Mouse (Mus musculus) heart, postnatal 0 days (tissue): Measurements from ENCODE around the gene Fezf1. TPM values are rescaled to one million over a fixed set of nuclear protein-coding genes. Genes with fewer than 3 reads are reported as not detected.
A peak's percentile ranks its signal among the peaks of the same experiment; 100 is the strongest.

Experiments
- ATAC-seq: fragments of 200-750 bp; cut with Nextera tagmentation; 2 replicates; pipeline ENCODE4 v1.8.0; 2017; ENCODE audit warnings: low read depth, moderate number of reproducible peaks, moderate library complexity; ENCODE audit not compliant: insufficient read depth
- DNase-seq: peaks from one replicate; pipeline ENCODE4 v3.0.0-alpha.2; 2016; ENCODE audit warnings: low spot score
- H3K27ac ChIP-seq: fragments of 300-500 bp; sonication (generic); 2 replicates; pipeline ENCODE4 v1.5.1; 2014; ENCODE audit warnings: low read depth, mild to moderate bottlenecking
- H3K27me3 ChIP-seq: fragments of 300-500 bp; sonication (generic); 2 replicates; pipeline ENCODE4 v1.6.1; 2014; ENCODE audit warnings: low read length, mixed read lengths; ENCODE audit not compliant: control insufficient read depth, insufficient read depth
- H3K36me3 ChIP-seq: fragments of 300-500 bp; sonication (generic); replicated peaks from 2 replicates; pipeline ENCODE4 v1.6.1; 2014; ENCODE audit warnings: low read length, mixed read lengths; ENCODE audit not compliant: control insufficient read depth, insufficient read depth
- H3K4me1 ChIP-seq: fragments of 300-500 bp; sonication (generic); 2 replicates; pipeline ENCODE4 v1.6.1; 2014; ENCODE audit warnings: antibody characterized with exemption; ENCODE audit not compliant: control insufficient read depth, insufficient read depth
- H3K4me2 ChIP-seq: fragments of 300-500 bp; sonication (generic); 2 replicates; pipeline ENCODE4 v1.6.1; 2014; ENCODE audit warnings: low read depth, mild to moderate bottlenecking, low read length, moderate library complexity
- H3K4me3 ChIP-seq: fragments of 300-500 bp; sonication (generic); 2 replicates; pipeline ENCODE4 v1.5.1; 2014; ENCODE audit warnings: low read depth, low read length
- H3K9ac ChIP-seq: fragments of 300-500 bp; sonication (generic); replicated peaks from 2 replicates; pipeline ENCODE4 v1.6.1; 2014; ENCODE audit warnings: low read depth, low read length, mixed read lengths
- H3K9me3 ChIP-seq: fragments of 300-500 bp; sonication (generic); replicated peaks from 2 replicates; pipeline ENCODE4 v1.6.1; 2016; ENCODE audit warnings: low read length; ENCODE audit not compliant: control insufficient read depth
- CTCF ChIP-seq: IDR thresholded peaks from 2 replicates; pipeline ENCODE4 v1.5.1; 2016; ENCODE audit warnings: antibody characterized with exemption, control low read depth, low read depth
- EP300 ChIP-seq: IDR thresholded peaks from 2 replicates; pipeline ENCODE4 v1.6.1; 2016; ENCODE audit warnings: antibody characterized with exemption, low read depth
- WGBS: fragments of 180-500 bp; shearing (Covaris S2); extraction: QIAGEN DNeasy Blood & Tissue Kit; methylation state at CpG from one replicate; pipeline ENCODE4 v1.1.7; 2014; 5-methylcytosine and 5-hydroxymethylcytosine counted together
- polyA plus RNA-seq: library from polyadenylated mRNA; unstranded; fragments of >200 nt; fragmentation: Nextera tagmentation; extraction: Ambion mirVana; gene quantifications from 2 replicates; pipeline ENCODE4 v1.2.1, GENCODE M21; 2015
- total RNA-seq: library from RNA; depleted of rRNA; stranded (reverse); fragments of >200 nt; gene quantifications from 2 replicates; pipeline ENCODE4 v1.2.3, GENCODE M21; 2014; ENCODE audit warnings: low replicate concordance

The Fezf1 gene
- total and polyA plus RNA-seq, 2 experiments from 2014 or later = not detected

GRCm38 (mm10) chr6:23255161-23255560 lies 7.0 kb upstream of the Fezf1 start:
- H3K27ac ChIP-seq = no peak overlapping the region
- no peaks in the 10 kb centered on the region for H3K4me1 ChIP-seq
- H3K4me3 ChIP-seq = no peak overlapping the region
- ATAC-seq (no peak), DNase-seq (no peak)
- no peaks in the 10 kb centered on the region for H3K9me3 ChIP-seq
- no peak for TF ChIP-seq EP300
- TF ChIP-seq CTCF = no peak
- H3K4me2 ChIP-seq = no peak overlapping the region
- 7% methylated on average over 8 of the region's 8 CpGs for WGBS
- peaks cover 96% of the 10 kb centered on the region for H3K27me3 ChIP-seq
- H3K36me3 ChIP-seq = no peaks in the 10 kb centered on the region
- H3K9ac ChIP-seq = no peak overlapping the region

GRCm38 (mm10) chr6:23254644-23255043 lies 6.5 kb upstream of the Fezf1 start:
- Histone ChIP-seq H3K27ac (no peak overlapping the region), H3K9me3 (no peaks in the 10 kb centered on the region), H3K4me2 (no peak overlapping the region), H3K27me3 (peaks cover 96% of the 10 kb centered on the region), H3K4me1 (no peaks in the 10 kb centered on the region), H3K9ac (no peak overlapping the region), H3K36me3 (no peaks in the 10 kb centered on the region), H3K4me3 (no peak overlapping the region)
- ATAC-seq = no peak; the same call in 1 of the 2 replicates
- TF ChIP-seq EP300 (no peak), CTCF (no peak)
- no peak for DNase-seq
- WGBS = 4% methylated on average over 11 of the region's 11 CpGs

GRCm38 (mm10) chr6:23253353-23254311 lies 5.5 kb upstream of the Fezf1 start:
- Histone ChIP-seq H3K27me3 (peaks cover 96% of the 10 kb centered on the region), H3K27ac (no peak overlapping the region), H3K36me3 (no peaks in the 10 kb centered on the region), H3K4me2 (no peak overlapping the region), H3K4me3 (no peak overlapping the region), H3K9me3 (no peaks in the 10 kb centered on the region), H3K4me1 (peaks cover 4% of the 10 kb centered on the region; the same call in 1 of the 2 replicates), H3K9ac (no peak overlapping the region)
- DNase-seq (no peak), ATAC-seq (no peak)
- TF ChIP-seq EP300 (no peak), CTCF (no peak)
- 2% methylated on average over 43 of the region's 43 CpGs for WGBS

GRCm38 (mm10) chr6:23252196-23253135 lies 4.3 kb upstream of the Fezf1 start:
- peak; percentile 20 for DNase-seq
- H3K9me3 ChIP-seq = no peaks in the 10 kb centered on the region

GRCm38 (mm10) chr6:23251431-23251830 lies 3.3 kb upstream of the Fezf1 start:
- Histone ChIP-seq H3K36me3 (no peaks in the 10 kb centered on the region), H3K4me1 (peaks cover 4% of the 10 kb centered on the region; the same call in 1 of the 2 replicates), H3K4me2 (no peak overlapping the region), H3K27ac (no peak overlapping the region), H3K27me3 (peaks cover 96% of the 10 kb centered on the region), H3K9me3 (no peaks in the 10 kb centered on the region), H3K4me3 (no peak overlapping the region), H3K9ac (no peak overlapping the region)
- 8% methylated on average over 3 of the region's 3 CpGs for WGBS
- ATAC-seq (no peak), DNase-seq (no peak)
- TF ChIP-seq EP300 = no peak
- TF ChIP-seq CTCF = no peak

More at GRCm38 (mm10) chr6:23252196-23253135, 4.3 kb upstream of the Fezf1 start:
- no peak overlapping the region for H3K4me3 ChIP-seq
- 3% methylated on average over 20 of the region's 20 CpGs for WGBS
- no peak overlapping the region for H3K4me2 ChIP-seq
- no peaks in the 10 kb centered on the region for H3K36me3 ChIP-seq
- H3K27me3 ChIP-seq = peaks cover 96% of the 10 kb centered on the region
- H3K4me1 ChIP-seq = peaks cover 4% of the 10 kb centered on the region; the same call in 1 of the 2 replicates
- H3K27ac ChIP-seq = no peak overlapping the region
- no peak overlapping the region for H3K9ac ChIP-seq
- no peak for TF ChIP-seq CTCF
- TF ChIP-seq EP300 = no peak
- no peak for ATAC-seq
